Mouse (Mus musculus) frontal cortex, postnatal 10 days (tissue): ENCODE data around the gene Hoxd1.

ENCODE experiments used
- DNase-seq, 2 experiments: peaks; one replicate each; pipeline ENCODE4 v3.0.0; 2022; ENCODE audit warnings: low spot score in 2 of 2, mixed read lengths in 1 of 2

The Hoxd1 gene

GRCm38 (mm10) chr2:74732513-74733316, 30.1 kb upstream of the Hoxd1 start:
- DNase-seq, result no peak

GRCm38 (mm10) chr2:74733317-74733661, 29.5 kb upstream of the Hoxd1 start:
- no peak for DNase-seq

GRCm38 (mm10) chr2:74733765-74734164, 29.0 kb upstream of the Hoxd1 start:
- DNase-seq, result no peak

GRCm38 (mm10) chr2:74734451-74734850, 28.3 kb upstream of the Hoxd1 start:
- no peak for DNase-seq

GRCm38 (mm10) chr2:74734996-74735811, 27.6 kb upstream of the Hoxd1 start:
- DNase-seq, result no peak

- DNase-seq, result no peak
These were observed 26.7 kb upstream of the Hoxd1 start for GRCm38 (mm10) chr2:74735851-74736687.

- DNase-seq, result no peak
These were observed 25.8 kb upstream of the Hoxd1 start for GRCm38 (mm10) chr2:74736688-74737577.

- DNase-seq, result no peak
These were observed 25.2 kb upstream of the Hoxd1 start for GRCm38 (mm10) chr2:74737578-74738070.

- no peak for DNase-seq
These were observed 23.9 kb upstream of the Hoxd1 start for GRCm38 (mm10) chr2:74738623-74739475.

GRCm38 (mm10) chr2:74739476-74739800, 23.3 kb upstream of the Hoxd1 start:
- no peak for DNase-seq

GRCm38 (mm10) chr2:74739869-74740268, 22.9 kb upstream of the Hoxd1 start:
- no peak for DNase-seq

- DNase-seq, result no peak
These were observed 22.3 kb upstream of the Hoxd1 start for GRCm38 (mm10) chr2:74740311-74741091.

GRCm38 (mm10) chr2:74741252-74741978, 21.4 kb upstream of the Hoxd1 start:
- no peak for DNase-seq

GRCm38 (mm10) chr2:74741979-74742277, 20.9 kb upstream of the Hoxd1 start:
- no peak for DNase-seq

- no peak for DNase-seq
These were observed 17.1 kb upstream of the Hoxd1 start for GRCm38 (mm10) chr2:74745540-74746297.

GRCm38 (mm10) chr2:74746298-74746921, 16.4 kb upstream of the Hoxd1 start:
- DNase-seq, result no peak

- DNase-seq, result no peak
These were observed 15.8 kb upstream of the Hoxd1 start for GRCm38 (mm10) chr2:74747006-74747405.
